Mouse (Mus musculus) E14TG2a.4 (cell line): ENCODE data around the gene Hoxd4.

Experiments
- H3K27me3 ChIP-seq: 2 replicates; pipeline ENCODE4 v1.6.1; 2014; ENCODE audit warnings: low read length, control low read depth; ENCODE audit not compliant: insufficient read depth
- H3K36me3 ChIP-seq: 2 replicates; pipeline ENCODE4 v1.6.1; 2014; ENCODE audit warnings: low read length, control low read depth; ENCODE audit not compliant: insufficient read depth
- H3K4me1 ChIP-seq: replicated peaks from 2 replicates; pipeline ENCODE4 v1.6.1; 2014; ENCODE audit warnings: low read depth, low read length, control low read depth
- H3K4me3 ChIP-seq: replicated peaks from 2 replicates; pipeline ENCODE4 v1.5.1; 2014; ENCODE audit warnings: mild to moderate bottlenecking, low read length
- H3K9me3 ChIP-seq: 2 replicates; pipeline ENCODE4 v1.6.1; 2014; ENCODE audit warnings: low read length, control low read depth
- CTCF ChIP-seq: conservative IDR thresholded peaks from 2 replicates; pipeline ENCODE4 v1.5.1; 2014; ENCODE audit warnings: low read length
- NANOG ChIP-seq: IDR thresholded peaks from 2 replicates; pipeline ENCODE4 v1.6.1; 2014; ENCODE audit warnings: borderline replicate concordance, low read length, mixed read lengths
- POU5F1 ChIP-seq: IDR thresholded peaks from 2 replicates; pipeline ENCODE4 v1.6.1; 2014; ENCODE audit warnings: low read length, borderline replicate concordance

Gene Hoxd4

DNA sequence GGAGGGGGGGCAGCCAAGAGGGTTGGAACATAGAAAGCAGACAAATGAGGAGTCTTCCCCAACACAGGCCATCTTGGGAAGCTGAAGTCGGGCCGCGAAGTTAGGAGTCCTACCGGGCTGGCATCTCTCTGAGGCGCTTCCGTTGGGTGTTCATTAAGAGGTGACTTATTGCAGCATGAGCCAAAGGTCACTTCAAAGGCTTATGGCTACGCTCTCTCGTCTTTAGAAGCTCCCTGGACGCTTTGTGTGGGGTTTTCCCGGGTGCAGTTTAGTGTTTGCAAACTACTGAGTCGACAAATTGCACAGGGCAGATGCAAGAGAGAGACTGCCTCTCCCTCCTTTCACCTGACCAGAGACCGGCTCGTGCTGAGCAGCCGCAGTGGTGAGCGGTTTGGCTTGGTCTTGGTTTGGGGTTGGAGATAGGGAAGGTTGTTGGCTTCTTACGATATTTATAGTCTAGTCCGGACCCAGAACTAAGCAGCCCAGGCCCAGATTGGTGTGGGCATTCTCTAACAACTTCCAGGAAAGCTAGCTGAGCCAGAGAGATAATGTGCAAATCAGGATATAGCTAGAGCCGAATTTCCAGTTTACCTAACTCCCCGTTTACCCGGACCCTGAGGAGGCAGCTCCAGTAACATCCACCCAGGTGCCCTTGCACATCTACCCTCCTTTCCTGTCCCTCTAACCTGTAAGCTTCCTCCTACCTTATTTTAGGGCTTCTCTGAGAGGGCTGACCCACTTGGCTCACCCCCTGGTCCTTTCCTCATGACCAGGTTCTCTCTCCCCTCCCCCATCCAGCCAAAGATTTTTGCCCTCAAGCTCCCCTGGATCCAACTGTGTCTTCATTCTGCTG, 27.1 kb downstream of the Hoxd4 start:
- H3K4me3 ChIP-seq: no peak overlapping the region
- TF ChIP-seq CTCF (no peak), NANOG (no peak), POU5F1 (no peak)
- H3K9me3 ChIP-seq: peaks cover 6% of the 10 kb centered on the region; the same call in 1 of the 2 replicates
- H3K4me1 ChIP-seq: peaks cover 40% of the 10 kb centered on the region
- H3K27me3 ChIP-seq: peaks cover 96% of the 10 kb centered on the region
- no peaks in the 10 kb centered on the region for H3K36me3 ChIP-seq

DNA sequence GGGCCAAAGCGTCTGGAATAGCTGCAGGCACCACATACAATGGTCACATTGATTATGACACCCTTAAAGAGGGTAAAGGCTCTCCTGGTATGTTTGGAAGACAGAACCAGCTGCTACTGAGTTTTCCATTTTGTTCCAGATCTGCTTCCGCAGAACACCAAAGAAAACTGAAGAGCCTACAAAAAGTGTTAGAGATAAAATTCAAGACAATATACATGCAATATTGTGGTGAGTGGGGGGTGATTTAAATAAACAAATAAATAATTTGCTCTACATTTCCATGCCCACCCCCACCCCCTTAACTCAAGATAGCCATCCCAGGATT, 27.7 kb downstream of the Hoxd4 start:
- Histone ChIP-seq H3K36me3 (no peaks in the 10 kb centered on the region), H3K4me3 (no peak overlapping the region), H3K4me1 (peaks cover 40% of the 10 kb centered on the region), H3K9me3 (peaks cover 12% of the 10 kb centered on the region; the same call in 1 of the 2 replicates), H3K27me3 (peaks cover 96% of the 10 kb centered on the region)
- TF ChIP-seq POU5F1 (no peak), CTCF (no peak), NANOG (no peak)

DNA sequence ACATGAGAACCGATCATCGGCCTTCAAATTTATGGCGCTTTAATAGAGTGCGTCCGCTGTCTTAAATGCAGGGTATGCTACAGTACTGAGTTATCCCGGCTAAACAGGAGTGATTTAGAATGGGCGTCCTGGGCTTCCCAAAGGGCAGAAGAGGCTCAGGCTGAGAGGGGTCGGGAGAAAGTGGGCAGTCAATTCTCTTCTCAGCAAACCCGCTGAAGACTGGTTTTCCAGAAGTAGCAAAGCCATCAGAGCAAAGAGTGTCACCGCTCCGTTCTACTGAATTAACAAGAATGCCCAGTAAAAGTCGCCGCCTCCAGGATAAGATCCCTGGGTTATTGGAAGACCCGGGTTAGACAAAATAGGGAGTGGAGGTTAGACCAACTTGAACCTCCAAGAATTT, 28.1 kb downstream of the Hoxd4 start:
- H3K9me3 ChIP-seq: peaks cover 13% of the 10 kb centered on the region; the same call in 1 of the 2 replicates
- TF ChIP-seq POU5F1 (no peak), NANOG (no peak), CTCF (no peak)
- no peaks in the 10 kb centered on the region for H3K36me3 ChIP-seq
- H3K4me1 ChIP-seq: peaks cover 36% of the 10 kb centered on the region
- peaks cover 96% of the 10 kb centered on the region for H3K27me3 ChIP-seq
- no peak overlapping the region for H3K4me3 ChIP-seq

DNA sequence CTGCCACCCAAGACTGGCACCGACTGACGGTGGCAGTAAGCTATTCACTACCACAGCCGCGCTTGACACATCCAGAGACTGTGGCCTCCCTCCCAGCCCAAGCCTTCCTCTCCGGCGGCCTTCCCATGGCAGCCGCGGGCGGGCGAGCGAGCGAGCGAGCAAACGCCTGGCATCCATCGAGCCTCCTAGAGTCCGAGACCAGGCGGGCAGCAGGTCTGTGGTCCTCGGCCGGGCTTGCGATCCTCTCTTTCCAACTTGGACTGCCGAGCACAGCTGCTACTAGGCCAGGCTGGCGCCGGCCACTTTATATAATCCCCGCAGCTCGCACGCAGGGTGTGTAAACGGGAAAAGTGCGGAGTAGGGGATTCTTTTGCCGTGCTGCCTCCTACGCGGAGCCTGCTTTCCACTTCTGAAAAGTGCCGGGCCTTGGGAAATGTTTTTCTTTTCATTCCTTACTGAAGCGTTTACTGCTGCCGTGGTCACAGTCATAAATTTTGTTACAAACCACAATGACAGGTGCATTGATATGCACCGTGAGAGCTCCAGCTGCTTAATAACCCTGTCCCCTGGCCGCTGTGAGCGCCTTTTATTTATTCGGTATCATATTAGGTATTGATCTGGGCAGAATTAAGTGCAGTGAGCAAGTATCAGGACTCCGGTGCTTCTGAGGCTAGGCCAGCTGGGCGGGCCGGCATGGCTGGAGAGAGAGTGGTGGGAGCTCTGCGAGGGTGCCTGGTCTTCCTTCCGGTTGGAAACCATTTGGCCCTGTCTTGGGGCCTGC, 28.8 kb downstream of the Hoxd4 start:
- no peaks in the 10 kb centered on the region for H3K36me3 ChIP-seq
- H3K4me3 ChIP-seq: peak overlapping the region; percentile 46; the same call in 1 of the 2 replicates
- TF ChIP-seq NANOG (no peak), POU5F1 (no peak), CTCF (no peak)
- peaks cover 96% of the 10 kb centered on the region for H3K27me3 ChIP-seq
- peaks cover 31% of the 10 kb centered on the region for H3K4me1 ChIP-seq
- H3K9me3 ChIP-seq: peaks cover 13% of the 10 kb centered on the region; the same call in 1 of the 2 replicates

DNA sequence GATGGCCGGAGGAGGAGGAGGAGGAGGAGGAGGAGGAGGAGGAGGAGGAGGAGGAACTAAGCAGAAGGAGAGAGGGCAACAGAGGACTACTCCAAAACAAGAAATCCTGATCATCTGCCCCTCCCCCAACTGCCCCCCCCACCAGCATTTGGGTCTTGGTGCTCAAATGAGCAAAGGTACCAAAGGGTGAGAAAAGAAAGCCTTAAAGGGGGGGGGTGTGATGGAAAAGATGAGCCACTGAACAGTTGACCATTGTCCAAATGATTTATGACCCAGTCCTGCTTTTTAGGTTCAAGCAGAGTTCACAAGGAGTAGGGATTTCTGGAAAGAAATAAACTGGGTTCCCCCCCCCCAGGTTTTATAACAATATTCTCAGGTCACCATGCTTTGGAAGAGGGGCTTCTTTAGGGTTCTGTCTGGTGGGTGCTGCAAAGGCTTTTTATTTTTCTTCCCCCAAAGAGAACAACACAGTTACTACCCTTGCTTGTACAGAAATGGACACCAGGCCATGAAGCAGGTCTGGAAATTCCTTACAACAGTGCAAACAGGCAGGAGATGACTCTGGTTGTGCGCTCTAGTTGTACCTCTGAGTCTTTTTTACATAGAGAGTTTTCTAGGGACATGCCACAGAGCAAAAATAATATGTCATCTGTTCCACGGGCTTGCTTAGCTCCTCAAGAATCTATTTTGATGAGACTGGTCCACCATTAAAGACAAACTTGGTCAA, 29.7 kb downstream of the Hoxd4 start:
- Histone ChIP-seq H3K9me3 (peaks cover 13% of the 10 kb centered on the region; the same call in 1 of the 2 replicates), H3K36me3 (no peaks in the 10 kb centered on the region), H3K4me1 (peaks cover 32% of the 10 kb centered on the region), H3K27me3 (peaks cover 96% of the 10 kb centered on the region), H3K4me3 (no peak overlapping the region)
- TF ChIP-seq CTCF: no peak
- no peak for TF ChIP-seq NANOG
- no peak for TF ChIP-seq POU5F1

DNA sequence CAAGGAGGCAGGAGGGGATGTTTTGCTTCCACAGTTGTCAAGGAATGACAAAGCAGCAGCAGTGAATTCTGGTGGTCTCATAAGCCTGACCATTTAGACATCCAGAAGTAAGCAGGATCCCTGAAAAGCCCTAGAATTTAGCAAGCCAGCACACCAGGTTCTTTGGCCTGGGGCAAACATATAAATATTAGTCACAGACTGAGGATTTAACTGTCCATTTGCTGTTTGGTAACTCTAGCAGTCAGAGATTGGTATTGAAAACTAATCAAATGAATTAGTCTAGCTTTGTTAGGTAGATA, 30.2 kb downstream of the Hoxd4 start:
- Histone ChIP-seq H3K4me3 (no peak overlapping the region), H3K36me3 (no peaks in the 10 kb centered on the region), H3K27me3 (peaks cover 96% of the 10 kb centered on the region), H3K9me3 (peaks cover 13% of the 10 kb centered on the region; the same call in 1 of the 2 replicates), H3K4me1 (peaks cover 32% of the 10 kb centered on the region)
- no peak for TF ChIP-seq NANOG
- no peak for TF ChIP-seq CTCF
- TF ChIP-seq POU5F1: no peak

DNA sequence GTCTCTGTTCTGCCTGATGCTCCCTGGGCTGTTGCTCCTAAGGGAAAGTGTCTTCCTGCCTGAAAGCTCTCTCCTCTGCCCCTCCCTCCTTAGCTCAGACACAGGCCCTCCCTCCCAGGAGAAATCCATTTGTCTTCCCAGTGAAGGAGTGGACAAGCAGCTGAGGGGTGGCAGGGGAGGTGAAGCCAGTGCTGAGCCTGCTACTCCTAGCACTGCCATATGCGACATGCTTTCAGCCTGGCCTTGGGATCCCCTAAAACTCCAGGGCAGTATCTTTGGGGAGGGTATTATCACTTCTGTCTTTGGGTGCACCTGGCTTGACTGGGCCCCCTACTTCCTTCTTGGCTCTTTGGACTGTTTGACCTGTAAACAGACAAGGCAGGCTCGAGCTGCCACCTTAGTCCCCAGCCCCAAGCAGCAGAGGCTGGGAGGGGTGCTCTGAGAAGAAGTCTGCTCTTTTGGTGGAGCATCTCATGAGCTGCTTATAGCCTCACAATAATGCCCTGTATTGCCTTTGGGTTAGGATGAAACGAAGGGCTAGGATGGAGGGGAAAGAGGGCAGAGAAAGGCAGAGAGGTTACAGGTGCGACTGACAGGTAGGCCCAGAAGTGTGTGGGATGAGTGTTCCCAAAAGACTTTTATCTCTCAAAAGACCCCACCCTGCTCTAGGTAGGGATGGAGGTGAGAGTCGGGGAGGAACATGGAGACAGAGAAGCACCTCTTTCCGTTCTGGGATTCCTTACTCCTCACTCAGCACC, 34.0 kb downstream of the Hoxd4 start:
- Histone ChIP-seq H3K4me1 (peaks cover 35% of the 10 kb centered on the region), H3K27me3 (peaks cover 96% of the 10 kb centered on the region), H3K9me3 (0 out of 2 replicates have a peak, but pooled peaks cover 10% of the 10 kb centered on the region), H3K36me3 (no peaks in the 10 kb centered on the region), H3K4me3 (peak overlapping the region; percentile 57)
- TF ChIP-seq NANOG (no peak), POU5F1 (no peak), CTCF (no peak)
